Mouse (Mus musculus) forebrain, embryonic 10.5 days (tissue): ENCODE results near the gene Gmppa. TPM values are rescaled to one million over a fixed set of nuclear protein-coding genes. Genes with fewer than 3 reads are reported as not detected.

ENCODE experiments used
- DNase-seq: peaks from one replicate; pipeline ENCODE4 v3.0.0-alpha.2; 2017; ENCODE audit warnings: low spot score; ENCODE audit errors: extremely low spot score
- H3K27ac ChIP-seq: fragments of 300-500 bp; sonication (generic); 2 replicates; pipeline ENCODE4 v1.5.1; 2016; ENCODE audit warnings: mild to moderate bottlenecking
- H3K27me3 ChIP-seq: fragments of 300-500 bp; sonication (generic); 2 replicates; pipeline ENCODE4 v1.6.1; 2016; ENCODE audit warnings: mild to moderate bottlenecking; ENCODE audit not compliant: poor library complexity, severe bottlenecking
- H3K36me3 ChIP-seq: fragments of 300-500 bp; sonication (generic); replicated peaks from 2 replicates; pipeline ENCODE4 v1.6.1; 2016; ENCODE audit warnings: mild to moderate bottlenecking, moderate library complexity
- H3K4me1 ChIP-seq: fragments of 300-500 bp; sonication (generic); 2 replicates; pipeline ENCODE4 v1.6.1; 2016
- H3K4me3 ChIP-seq: fragments of 300-500 bp; sonication (generic); 2 replicates; pipeline ENCODE4 v1.5.1; 2016; ENCODE audit warnings: mild to moderate bottlenecking, moderate library complexity
- H3K9me3 ChIP-seq: fragments of 300-500 bp; sonication (generic); 2 replicates; pipeline ENCODE4 v1.6.1; 2016; ENCODE audit warnings: mild to moderate bottlenecking, moderate library complexity
- WGBS: fragments of 180-500 bp; shearing (Covaris S2); methylation state at CpG from one replicate; pipeline ENCODE4 v1.1.7; 2016; 5-methylcytosine and 5-hydroxymethylcytosine counted together
- polyA plus RNA-seq: library from polyadenylated mRNA; unstranded; fragments of >200 nt; fragmentation: Nextera tagmentation; extraction: Ambion mirVana; gene quantifications from 2 replicates; pipeline ENCODE4 v1.2.1, GENCODE M21; 2016

The Gmppa gene
- polyA plus RNA-seq, 1 experiment from 2014 or later: 55.9 TPM

DNA sequence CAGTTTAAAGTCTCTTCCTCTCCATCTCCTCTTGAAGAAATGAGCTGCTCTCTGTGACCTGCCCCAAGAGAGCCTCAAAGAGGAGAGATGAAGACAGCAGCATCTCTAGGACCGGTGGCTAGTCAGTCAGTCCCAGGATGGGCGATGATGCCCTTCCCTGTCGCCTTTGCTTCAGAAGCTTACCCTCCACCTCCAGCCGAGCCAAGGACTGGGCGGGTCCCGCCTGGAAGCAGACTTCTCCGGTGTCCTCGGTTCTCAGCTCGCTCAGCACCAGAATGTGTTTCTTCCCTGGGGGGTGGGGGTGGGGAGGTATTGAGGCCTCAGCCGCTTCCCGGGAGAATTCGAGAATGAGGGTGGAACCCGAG lies 51.3 kb downstream of the Gmppa start:
- H3K4me3 ChIP-seq: peak overlapping the region; percentile 69
- WGBS: under 1% methylated on average over 13 of the region's 13 CpGs
- H3K4me1 ChIP-seq: peaks cover 30% of the 10 kb centered on the region
- peaks cover 100% of the 10 kb centered on the region for H3K27me3 ChIP-seq
- H3K36me3 ChIP-seq: peaks cover 30% of the 10 kb centered on the region
- H3K9me3 ChIP-seq: no peaks in the 10 kb centered on the region
- DNase-seq: no peak
- H3K27ac ChIP-seq: 0 out of 2 replicates have a peak overlapping the region, but pooled peaks have one; percentile 48

DNA sequence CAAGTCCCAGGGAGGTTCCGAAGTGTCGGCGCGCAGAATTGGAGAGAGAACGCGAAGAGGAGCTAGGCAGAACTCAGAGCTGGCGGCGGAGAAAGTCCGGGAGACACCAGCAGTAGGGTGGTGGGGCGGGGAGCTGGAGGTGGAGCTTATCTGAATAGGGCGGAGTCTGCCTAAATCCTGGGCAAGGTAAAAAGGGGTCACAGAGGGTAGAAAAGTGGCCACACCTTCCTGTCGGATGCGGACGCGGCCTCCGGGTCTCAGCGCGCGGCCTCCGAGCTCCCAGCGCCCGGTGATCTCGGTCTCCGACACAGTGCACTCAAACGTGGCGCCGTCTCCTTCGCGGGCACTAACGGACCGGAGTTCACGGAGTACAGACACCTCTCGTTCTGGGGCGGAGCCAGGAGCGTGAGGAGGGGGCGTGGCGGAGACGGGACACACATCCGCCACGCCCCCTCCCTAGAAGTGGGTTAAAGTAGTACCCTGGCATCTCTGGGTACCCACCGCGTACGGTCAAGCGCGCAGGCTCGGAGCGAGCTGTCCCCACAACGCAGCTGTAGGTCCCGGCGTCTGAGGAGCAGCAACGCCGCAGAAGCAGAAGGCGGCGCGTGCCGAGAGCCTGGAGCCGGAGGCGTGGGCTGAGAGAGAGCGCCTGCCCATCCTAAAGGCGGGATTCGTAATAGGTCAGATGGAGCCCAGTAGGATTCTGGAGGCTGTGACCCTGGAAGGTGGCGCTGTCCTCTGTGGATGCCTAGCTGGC lies 51.9 kb downstream of the Gmppa start:
- Histone ChIP-seq H3K9me3 (no peaks in the 10 kb centered on the region), H3K4me3 (peak overlapping the region; percentile 69), H3K27ac (peak overlapping the region; percentile 48), H3K4me1 (peaks cover 33% of the 10 kb centered on the region), H3K27me3 (peaks cover 100% of the 10 kb centered on the region), H3K36me3 (peaks cover 36% of the 10 kb centered on the region)
- peak; percentile 83 for DNase-seq
- under 1% methylated on average over 62 of the region's 62 CpGs for WGBS

DNA sequence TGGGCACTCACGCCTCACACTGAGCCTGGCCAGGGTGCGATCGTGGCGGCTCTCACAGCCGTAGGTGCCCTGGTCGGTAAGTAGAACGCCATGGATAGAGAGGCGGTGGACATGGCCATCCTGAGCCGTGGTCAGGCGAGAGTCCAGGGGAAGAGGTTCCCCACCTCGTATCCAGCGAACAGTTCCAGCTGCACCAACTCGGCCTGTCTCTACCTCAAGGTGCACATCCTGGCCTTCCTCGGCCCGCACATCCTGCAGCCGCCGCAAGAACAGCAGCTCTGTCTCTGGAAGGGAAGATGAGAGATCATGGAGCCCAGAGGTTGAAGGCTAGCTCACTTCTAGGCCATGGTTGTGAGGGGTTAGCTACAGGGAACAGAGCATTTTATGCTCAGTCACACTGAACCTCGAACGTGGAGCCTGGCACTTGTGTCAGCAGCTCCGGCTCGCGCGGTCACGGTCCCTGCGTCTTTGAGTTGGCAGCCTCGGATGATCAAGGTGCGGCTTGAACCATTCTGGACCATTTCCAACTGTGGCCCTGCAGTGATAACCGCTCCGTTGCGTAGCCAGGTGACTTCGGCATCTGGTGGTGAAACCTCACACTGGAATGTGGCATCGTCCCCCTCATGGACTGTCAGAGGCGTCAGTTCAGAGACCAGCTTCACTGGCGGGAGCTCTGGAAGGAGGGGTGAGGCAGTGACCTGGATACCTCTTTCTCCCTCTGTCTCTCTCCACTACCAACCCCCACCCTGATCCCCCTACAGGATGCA lies 55.2 kb downstream of the Gmppa start:
- no peak overlapping the region for H3K4me3 ChIP-seq
- H3K4me1 ChIP-seq: peaks cover 40% of the 10 kb centered on the region
- WGBS: 86% methylated on average over 34 of the region's 34 CpGs
- no peaks in the 10 kb centered on the region for H3K9me3 ChIP-seq
- H3K27me3 ChIP-seq: peaks cover 94% of the 10 kb centered on the region
- no peak for DNase-seq
- H3K36me3 ChIP-seq: peaks cover 40% of the 10 kb centered on the region
- no peak overlapping the region for H3K27ac ChIP-seq

DNA sequence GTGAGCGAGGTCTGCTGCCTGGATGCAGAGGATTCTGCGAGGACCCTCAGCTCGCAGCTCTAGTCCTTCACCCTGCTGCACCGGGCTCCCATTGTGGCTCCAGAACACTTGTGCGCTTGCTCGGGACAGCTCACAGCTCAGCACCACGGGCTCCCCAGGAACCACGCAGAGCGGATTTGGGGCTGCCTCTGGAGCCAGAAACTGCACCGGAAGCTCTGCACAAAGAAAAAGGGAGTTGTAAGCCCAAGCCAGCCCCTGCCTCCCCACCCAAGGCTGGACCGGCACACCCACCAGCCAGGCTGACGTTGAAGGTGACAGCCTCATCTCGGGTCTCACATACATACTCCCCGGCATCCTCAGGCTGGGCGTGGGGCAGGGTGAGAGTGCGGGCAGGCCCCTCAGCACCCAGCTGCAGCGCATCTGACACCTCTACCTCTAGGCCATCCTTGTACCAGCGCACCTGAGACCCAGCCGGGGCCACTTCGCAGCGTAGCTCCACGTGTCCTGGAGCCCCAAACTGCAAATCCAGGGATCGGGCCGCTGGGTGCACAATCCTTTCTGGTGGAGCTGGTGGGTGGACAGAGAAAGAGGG lies 56.9 kb downstream of the Gmppa start:
- 32% methylated on average over 24 of the region's 24 CpGs for WGBS
- H3K27me3 ChIP-seq: peaks cover 82% of the 10 kb centered on the region
- H3K4me1 ChIP-seq: peaks cover 24% of the 10 kb centered on the region
- H3K36me3 ChIP-seq: peaks cover 57% of the 10 kb centered on the region
- H3K9me3 ChIP-seq: no peaks in the 10 kb centered on the region
- H3K4me3 ChIP-seq: no peak overlapping the region
- DNase-seq: no peak
- no peak overlapping the region for H3K27ac ChIP-seq

Other genes starting within 250 kb of the Gmppa start
- gene Ankzf1, start 243.8 kb upstream of the Gmppa start, polyA plus RNA-seq: 20.9 and 24.1 TPM in 2 replicates
- 17.4 and 19.2 TPM in 2 replicates for gene Atg9a, start 243.7 kb upstream of the Gmppa start, polyA plus RNA-seq
- 14.4 and 15.3 TPM in 2 replicates for gene Glb1l, start 225.1 kb upstream of the Gmppa start, polyA plus RNA-seq
- 151 and 153 TPM in 2 replicates for gene Stk16, start 225.1 kb upstream of the Gmppa start, polyA plus RNA-seq
- gene Tuba4a, start 216.1 kb upstream of the Gmppa start, polyA plus RNA-seq: 11.0 and 13.7 TPM in 2 replicates
- not detected in 2 replicates for gene A630095N17Rik, start 203.8 kb upstream of the Gmppa start, polyA plus RNA-seq
- gene Dnajb2, start 199.5 kb upstream of the Gmppa start, polyA plus RNA-seq: 28.0 and 28.6 TPM in 2 replicates
- gene Ptprn, start 171.4 kb upstream of the Gmppa start, polyA plus RNA-seq: 1.5 and 1.6 TPM in 2 replicates
- gene Resp18, start 157.5 kb upstream of the Gmppa start, polyA plus RNA-seq: 2.6 and 3.4 TPM in 2 replicates
- gene Dnpep, start 117.9 kb upstream of the Gmppa start, polyA plus RNA-seq: 124 and 126 TPM in 2 replicates
- gene Des, start 75.6 kb upstream of the Gmppa start, polyA plus RNA-seq: 2.6 and 4.3 TPM in 2 replicates
- 23.2 and 29.3 TPM in 2 replicates for gene Speg, start 60.6 kb upstream of the Gmppa start, polyA plus RNA-seq
- gene Asic4, start 14.5 kb downstream of the Gmppa start, polyA plus RNA-seq: 3.1 and 3.4 TPM in 2 replicates
- gene Chpf, start 43.4 kb downstream of the Gmppa start, polyA plus RNA-seq: 20.1 and 20.5 TPM in 2 replicates
- gene Tmem198, start 43.6 kb downstream of the Gmppa start, polyA plus RNA-seq: 4.5 and 6.1 TPM in 2 replicates
- gene Obsl1, start 70.5 kb downstream of the Gmppa start, polyA plus RNA-seq: 34.5 and 35.8 TPM in 2 replicates
- 2.7 and 2.9 TPM in 2 replicates for gene Inha, start 71.1 kb downstream of the Gmppa start, polyA plus RNA-seq
- 33.2 and 33.5 TPM in 2 replicates for gene Stk11ip, start 85.6 kb downstream of the Gmppa start, polyA plus RNA-seq
- 13.6 and 15.0 TPM in 2 replicates for gene Slc4a3, start 110.3 kb downstream of the Gmppa start, polyA plus RNA-seq